Mouse (Mus musculus) testis, adult 2 months (tissue): ENCODE measurements around the gene Inip. TPM values are rescaled to one million over a fixed set of nuclear protein-coding genes. Genes with fewer than 3 reads are reported as not detected.

Experiments
- H3K27ac ChIP-seq: fragments of 200-500 bp; 2 replicates; pipeline ENCODE4 v1.5.1; 2012; ENCODE audit warnings: low read depth, low read length; ENCODE audit not compliant: control insufficient read depth, insufficient read depth
- H3K27me3 ChIP-seq: fragments of 200-500 bp; 2 replicates; pipeline ENCODE4 v1.6.1; 2012; ENCODE audit warnings: mild to moderate bottlenecking, low read length, moderate library complexity; ENCODE audit not compliant: control insufficient read depth, insufficient read depth
- H3K36me3 ChIP-seq: fragments of 200-500 bp; 2 replicates; pipeline ENCODE4 v1.6.1; 2012; ENCODE audit warnings: mild to moderate bottlenecking, low read length; ENCODE audit not compliant: control insufficient read depth, insufficient read depth
- H3K4me1 ChIP-seq: fragments of 200-500 bp; 2 replicates; pipeline ENCODE4 v1.6.1; 2012; ENCODE audit warnings: low read length; ENCODE audit not compliant: control insufficient read depth, insufficient read depth
- H3K4me3 ChIP-seq: fragments of 200-500 bp; 2 replicates; pipeline ENCODE4 v1.5.1; 2012; ENCODE audit warnings: low read depth, mild to moderate bottlenecking, low read length, moderate library complexity, mixed read lengths; ENCODE audit not compliant: control insufficient read depth
- CTCF ChIP-seq: fragments of 200-500 bp; IDR thresholded peaks from 2 replicates; pipeline ENCODE4 v1.5.1; 2012; ENCODE audit warnings: low read depth, mild to moderate bottlenecking, inconsistent platforms, low read length, moderate library complexity; ENCODE audit not compliant: control insufficient read depth, insufficient read depth, insufficient replicate concordance
- POLR2A ChIP-seq: fragments of 200-500 bp; IDR thresholded peaks from 2 replicates; pipeline ENCODE4 v1.6.1; 2012; ENCODE audit warnings: low read depth, mild to moderate bottlenecking, inconsistent platforms, low read length, moderate library complexity; ENCODE audit not compliant: control insufficient read depth
- polyA plus RNA-seq: library from polyadenylated mRNA; depleted of rRNA; stranded (reverse); fragments of >200 nt; gene quantifications from 2 replicates; pipeline ENCODE4 v1.2.3, GENCODE M21; 2012

Gene Inip
- polyA plus RNA-seq, 1 experiment: 6.7 TPM

DNA sequence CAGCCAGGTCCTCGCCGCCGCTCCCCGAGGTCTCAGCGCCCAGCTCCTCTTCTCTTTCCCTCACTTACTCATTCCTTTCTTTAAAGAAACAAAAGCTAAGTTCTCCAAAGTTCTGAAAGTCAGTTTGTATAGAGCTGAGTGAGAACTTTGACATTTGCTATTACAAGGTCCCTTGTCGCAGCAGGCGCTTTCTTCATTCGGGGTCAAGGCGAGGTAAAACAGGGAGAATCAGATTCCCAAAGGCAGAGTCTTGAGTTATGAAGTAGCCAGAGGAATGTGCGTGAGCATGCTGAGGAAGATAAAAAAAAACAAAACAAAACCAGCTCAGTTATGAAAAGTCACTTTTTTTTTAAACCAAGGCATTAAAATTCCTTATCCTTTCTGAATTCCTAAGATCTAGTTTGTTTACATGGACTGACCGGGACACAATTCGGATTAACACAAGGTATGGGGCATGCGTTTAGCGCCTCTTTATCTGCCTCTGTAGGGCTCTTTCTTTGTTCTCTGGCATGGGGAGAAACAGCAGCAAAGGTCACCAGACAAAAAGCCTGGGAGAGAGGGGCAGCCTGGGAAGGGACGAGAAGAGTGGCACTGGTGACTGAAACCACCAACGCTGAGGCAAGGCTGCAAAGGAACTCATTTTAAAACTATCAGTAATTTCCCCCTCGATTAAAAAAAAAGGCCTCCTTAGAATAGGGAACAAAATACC is 29.1 kb downstream of the Inip start:
- Histone ChIP-seq H3K4me3 (no peak overlapping the region), H3K27me3 (no peaks in the 10 kb centered on the region), H3K36me3 (peaks cover 3% of the 10 kb centered on the region), H3K27ac (no peak overlapping the region), H3K4me1 (no peaks in the 10 kb centered on the region)
- TF ChIP-seq POLR2A (no peak), CTCF (no peak)

DNA sequence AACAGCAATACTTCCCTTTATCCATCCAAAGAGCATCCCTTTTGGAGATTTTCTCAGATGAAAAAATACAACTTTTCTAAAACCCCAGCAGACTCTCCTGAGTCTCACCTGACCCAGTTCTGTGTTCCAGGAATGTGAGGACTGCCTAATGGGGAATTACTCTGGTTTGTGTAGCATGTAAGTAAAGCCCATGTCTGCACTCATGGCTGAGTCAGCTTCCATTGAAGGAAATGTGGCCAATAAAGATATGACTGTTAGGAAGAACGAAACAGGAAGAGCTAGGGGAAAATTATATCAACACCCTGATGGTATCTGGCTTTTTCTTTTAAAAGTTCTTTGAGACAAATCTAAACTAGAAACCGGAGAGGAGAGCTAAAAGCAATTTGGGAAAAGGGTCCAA is 33.7 kb downstream of the Inip start:
- H3K4me1 ChIP-seq: no peaks in the 10 kb centered on the region; the same call in 1 of the 2 replicates
- H3K27ac ChIP-seq: no peak overlapping the region
- H3K27me3 ChIP-seq: no peaks in the 10 kb centered on the region
- H3K4me3 ChIP-seq: no peak overlapping the region
- no peaks in the 10 kb centered on the region for H3K36me3 ChIP-seq
- no peak for TF ChIP-seq CTCF
- TF ChIP-seq POLR2A: no peak

DNA sequence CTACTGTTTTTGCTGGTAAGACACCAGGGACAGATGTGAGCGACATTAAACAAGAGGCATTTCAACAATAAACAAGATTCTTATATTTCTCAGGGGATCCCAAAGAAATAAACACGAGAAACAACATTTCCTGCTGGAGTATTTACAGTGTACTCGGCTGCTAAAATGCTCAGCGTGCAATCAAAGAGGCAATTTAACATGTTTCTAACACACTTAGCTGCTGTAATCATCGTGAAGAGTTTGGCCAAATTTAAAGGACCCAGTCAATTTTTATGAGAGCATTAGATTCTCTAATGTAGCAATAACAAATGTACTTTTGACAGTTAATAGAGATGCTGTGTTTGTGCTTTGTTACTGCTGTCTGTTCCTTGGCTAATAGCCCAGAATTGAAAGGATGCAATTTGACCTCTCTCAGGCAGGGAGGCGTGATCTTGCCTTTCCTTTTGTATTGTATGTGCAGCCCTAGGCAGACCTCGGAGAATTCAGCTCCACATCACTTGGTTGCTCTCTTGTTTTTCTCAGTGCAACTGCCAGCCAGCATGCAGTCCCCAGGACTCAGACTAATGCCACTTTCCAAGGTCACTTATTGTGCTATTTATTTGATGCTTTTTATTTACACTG is 35.9 kb downstream of the Inip start:
- Histone ChIP-seq H3K4me1 (no peaks in the 10 kb centered on the region; the same call in 1 of the 2 replicates), H3K4me3 (no peak overlapping the region), H3K27ac (no peak overlapping the region), H3K27me3 (no peaks in the 10 kb centered on the region), H3K36me3 (no peaks in the 10 kb centered on the region)
- TF ChIP-seq CTCF (no peak), POLR2A (no peak)

DNA sequence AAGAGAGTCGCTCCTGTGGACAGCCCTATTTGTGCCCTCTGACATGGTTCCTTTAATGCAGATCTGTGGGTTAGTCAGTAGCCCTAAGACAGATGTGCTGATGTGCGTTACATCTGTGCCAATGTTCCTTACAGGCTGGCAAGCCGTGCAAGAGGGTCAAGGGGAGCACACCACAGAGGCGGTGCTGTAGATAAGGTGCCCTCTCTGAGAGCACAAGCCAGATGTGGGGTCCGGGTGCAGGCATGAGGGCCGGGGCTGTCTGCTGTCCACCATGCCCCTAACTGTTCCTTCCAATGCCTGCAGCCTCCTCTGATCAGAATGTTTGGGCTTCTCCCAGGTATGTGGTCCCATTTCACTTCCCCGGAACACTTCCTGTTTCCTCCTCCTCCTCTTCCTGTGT is 36.4 kb downstream of the Inip start:
- Histone ChIP-seq H3K27me3 (no peaks in the 10 kb centered on the region), H3K4me1 (no peaks in the 10 kb centered on the region; the same call in 1 of the 2 replicates), H3K4me3 (no peak overlapping the region), H3K36me3 (no peaks in the 10 kb centered on the region), H3K27ac (no peak overlapping the region)
- TF ChIP-seq POLR2A (no peak), CTCF (no peak)

- Histone ChIP-seq H3K4me3 (no peak overlapping the region), H3K4me1 (no peaks in the 10 kb centered on the region; the same call in 1 of the 2 replicates), H3K27me3 (no peaks in the 10 kb centered on the region), H3K27ac (no peak overlapping the region), H3K36me3 (no peaks in the 10 kb centered on the region)
- no peak for TF ChIP-seq POLR2A
- TF ChIP-seq CTCF: no peak
These were observed 40.0 kb downstream of the Inip start for GRCm38 (mm10) chr4:59761365-59761729.

DNA sequence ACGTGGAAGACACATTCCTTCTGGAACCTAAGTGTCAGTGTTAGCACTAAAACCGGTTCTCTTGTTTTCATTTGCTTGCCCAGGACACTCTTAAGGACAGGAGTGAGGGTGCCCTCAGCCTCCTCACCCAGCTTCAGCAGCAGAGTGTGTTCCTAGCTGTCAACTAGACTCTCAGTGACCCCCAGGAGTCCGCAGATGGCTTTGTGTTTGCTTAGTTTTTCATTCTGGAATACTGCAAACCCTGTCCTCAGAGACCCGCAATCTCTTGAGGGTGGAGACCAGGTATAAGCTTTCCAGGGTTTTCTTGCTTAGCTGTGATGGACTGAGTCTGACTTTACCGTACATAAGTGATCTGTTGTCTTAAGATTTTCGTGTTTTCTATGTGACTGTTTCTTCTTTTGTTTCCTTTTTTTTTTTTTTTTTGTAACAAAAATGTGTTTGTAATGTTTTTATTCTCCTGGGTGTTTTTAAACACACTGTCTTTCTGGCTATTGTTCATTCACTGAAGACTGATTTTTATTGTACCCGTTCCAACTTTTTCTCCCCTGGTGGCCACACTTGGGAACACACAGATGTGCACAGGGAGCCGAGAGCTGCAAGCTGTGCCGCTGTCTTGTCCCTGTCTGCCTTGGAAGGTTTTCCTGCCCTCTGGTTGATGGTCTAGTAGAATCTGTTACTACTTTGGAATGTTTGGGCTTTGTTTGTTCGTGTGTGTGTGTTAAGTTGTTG is 40.6 kb downstream of the Inip start:
- H3K4me1 ChIP-seq: no peaks in the 10 kb centered on the region; the same call in 1 of the 2 replicates
- no peaks in the 10 kb centered on the region for H3K36me3 ChIP-seq
- H3K27ac ChIP-seq: no peak overlapping the region
- TF ChIP-seq POLR2A (no peak), CTCF (peak; percentile 30; the same call in 1 of the 2 replicates)
- no peaks in the 10 kb centered on the region for H3K27me3 ChIP-seq
- no peak overlapping the region for H3K4me3 ChIP-seq

DNA sequence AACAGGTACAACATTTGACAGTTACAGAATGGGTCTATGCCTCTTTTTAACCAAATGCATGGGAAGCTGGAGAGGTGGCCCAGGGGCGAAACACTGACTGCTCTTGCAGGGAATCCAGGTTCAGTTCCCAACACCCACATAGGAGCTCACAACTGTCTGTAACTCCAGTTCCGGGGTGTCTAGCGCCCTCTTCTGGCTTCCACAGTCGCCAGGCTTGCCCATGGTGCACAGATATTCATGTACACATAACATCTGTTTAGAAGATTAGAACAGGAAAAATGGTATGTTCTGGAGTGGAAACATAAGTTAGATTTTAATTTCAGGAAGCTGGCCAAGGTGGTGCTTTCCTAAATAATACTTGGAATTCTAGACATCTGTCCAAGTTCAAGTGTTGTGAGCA is 41.4 kb downstream of the Inip start:
- Histone ChIP-seq H3K27ac (no peak overlapping the region), H3K36me3 (no peaks in the 10 kb centered on the region), H3K4me1 (no peaks in the 10 kb centered on the region; the same call in 1 of the 2 replicates), H3K4me3 (no peak overlapping the region), H3K27me3 (no peaks in the 10 kb centered on the region)
- TF ChIP-seq POLR2A (no peak), CTCF (peak; percentile 24; the same call in 1 of the 2 replicates)
